Mouse (Mus musculus) frontal cortex, adult (tissue): Measurements from ENCODE around the gene Osbpl2.
"Not testable (repeated sequence)": the region's sequence is repeated elsewhere in the genome, so short reads cannot be mapped to it uniquely, and the experiment has no call there.

Source experiments
- ATAC-seq: cut with Nextera tagmentation; 2 replicates; pipeline ENCODE4 v1.9.2; 2017; ENCODE audit warnings: mild to moderate bottlenecking, moderate library complexity, mixed read lengths; ENCODE audit not compliant: low TSS enrichment

Gene Osbpl2

GRCm38 (mm10) chr2:180154796-180155195 is 35.7 kb downstream of the Osbpl2 start:
- peak; percentile 89 for ATAC-seq

- no peak for ATAC-seq
Measured at GRCm38 (mm10) chr2:180158627-180159026, 39.5 kb downstream of the Osbpl2 start.

- no peak for ATAC-seq
Measured at GRCm38 (mm10) chr2:180165855-180166254, 46.7 kb downstream of the Osbpl2 start.

GRCm38 (mm10) chr2:180166869-180167268 is 47.8 kb downstream of the Osbpl2 start:
- ATAC-seq = no peak

- peak; percentile 7; the same call in 1 of the 2 replicates for ATAC-seq
Measured at GRCm38 (mm10) chr2:180170151-180170805, 51.2 kb downstream of the Osbpl2 start.

GRCm38 (mm10) chr2:180170806-180171521 is 51.9 kb downstream of the Osbpl2 start, which contains the start of gene Adrm1:
TSS of gene Adrm1 (plus strand) at chr2:180171485.
- peak; percentile 3 for ATAC-seq

- ATAC-seq = peak; percentile 89
Measured at GRCm38 (mm10) chr2:180171522-180172070, 52.5 kb downstream of the Osbpl2 start.

GRCm38 (mm10) chr2:180172152-180172551 is 53.0 kb downstream of the Osbpl2 start:
- no peak for ATAC-seq

GRCm38 (mm10) chr2:180173163-180173562 is 54.1 kb downstream of the Osbpl2 start:
- ATAC-seq = no peak

GRCm38 (mm10) chr2:180173711-180174110 is 54.6 kb downstream of the Osbpl2 start:
- ATAC-seq = not testable (repeated sequence)

- no peak for ATAC-seq
Measured at GRCm38 (mm10) chr2:180174121-180174520, 55.0 kb downstream of the Osbpl2 start.

- no peak for ATAC-seq
Measured at GRCm38 (mm10) chr2:180175725-180176124, 56.6 kb downstream of the Osbpl2 start.

- no peak for ATAC-seq
Measured at GRCm38 (mm10) chr2:180181542-180181941, 62.4 kb downstream of the Osbpl2 start.

- no peak for ATAC-seq
Measured at GRCm38 (mm10) chr2:180184011-180184751, 65.1 kb downstream of the Osbpl2 start.

GRCm38 (mm10) chr2:180184752-180185109 is 65.6 kb downstream of the Osbpl2 start:
- no peak for ATAC-seq

- ATAC-seq = no peak
Measured at GRCm38 (mm10) chr2:180185686-180186085, 66.6 kb downstream of the Osbpl2 start.

GRCm38 (mm10) chr2:180187362-180187761 is 68.3 kb downstream of the Osbpl2 start:
- no peak for ATAC-seq

GRCm38 (mm10) chr2:180196610-180197322 is 77.7 kb downstream of the Osbpl2 start:
- ATAC-seq = no peak

- no peak for ATAC-seq
Measured at GRCm38 (mm10) chr2:180197323-180198037, 78.4 kb downstream of the Osbpl2 start.

- ATAC-seq = no peak
Measured at GRCm38 (mm10) chr2:180198782-180199181, 79.7 kb downstream of the Osbpl2 start.

- no peak for ATAC-seq
Measured at GRCm38 (mm10) chr2:180200681-180201080, 81.6 kb downstream of the Osbpl2 start.
